Mouse (Mus musculus): Measurements from ENCODE around the gene Trpv4.

DNA sequence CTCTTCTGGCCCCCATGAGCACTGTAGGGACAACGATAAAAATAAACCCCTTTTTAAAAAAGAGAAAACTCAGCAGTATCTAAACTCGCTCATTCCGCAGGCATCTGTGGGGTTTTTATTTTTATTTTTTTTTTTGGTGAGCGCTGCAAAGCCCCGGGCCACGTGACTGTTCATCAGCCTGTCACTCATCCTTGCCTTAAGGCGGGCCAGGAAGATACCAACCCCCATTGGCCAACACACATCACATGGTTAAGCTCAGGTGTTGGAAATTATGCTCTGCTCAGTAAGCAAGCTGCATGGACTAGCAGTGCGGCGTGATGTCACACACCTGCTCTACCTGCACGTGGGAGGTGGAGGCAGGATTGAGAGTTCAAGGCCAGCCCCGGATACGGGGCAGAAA is 40.4 kb downstream of the Trpv4 start:
- no peak for TF ChIP-seq CTCF (conservative IDR thresholded peaks at IDR 0.05; ENCODE audit: insufficient read depth, insufficient read length, low read depth, low read length)
- TF ChIP-seq POLR2A (IDR thresholded peaks at IDR 0.05; ENCODE audit: low read depth, low read length): no peak

Data from kidney, adult 2 months (tissue).